Mouse (Mus musculus) E14TG2a.4 (cell line): ENCODE results near the gene Hmgcr.

ENCODE experiments used
- CTCF ChIP-seq: conservative IDR thresholded peaks from 2 replicates; pipeline ENCODE4 v1.5.1; 2014; ENCODE audit warnings: low read length
- POU5F1 ChIP-seq: IDR thresholded peaks from 2 replicates; pipeline ENCODE4 v1.6.1; 2014; ENCODE audit warnings: low read length, borderline replicate concordance

DNA sequence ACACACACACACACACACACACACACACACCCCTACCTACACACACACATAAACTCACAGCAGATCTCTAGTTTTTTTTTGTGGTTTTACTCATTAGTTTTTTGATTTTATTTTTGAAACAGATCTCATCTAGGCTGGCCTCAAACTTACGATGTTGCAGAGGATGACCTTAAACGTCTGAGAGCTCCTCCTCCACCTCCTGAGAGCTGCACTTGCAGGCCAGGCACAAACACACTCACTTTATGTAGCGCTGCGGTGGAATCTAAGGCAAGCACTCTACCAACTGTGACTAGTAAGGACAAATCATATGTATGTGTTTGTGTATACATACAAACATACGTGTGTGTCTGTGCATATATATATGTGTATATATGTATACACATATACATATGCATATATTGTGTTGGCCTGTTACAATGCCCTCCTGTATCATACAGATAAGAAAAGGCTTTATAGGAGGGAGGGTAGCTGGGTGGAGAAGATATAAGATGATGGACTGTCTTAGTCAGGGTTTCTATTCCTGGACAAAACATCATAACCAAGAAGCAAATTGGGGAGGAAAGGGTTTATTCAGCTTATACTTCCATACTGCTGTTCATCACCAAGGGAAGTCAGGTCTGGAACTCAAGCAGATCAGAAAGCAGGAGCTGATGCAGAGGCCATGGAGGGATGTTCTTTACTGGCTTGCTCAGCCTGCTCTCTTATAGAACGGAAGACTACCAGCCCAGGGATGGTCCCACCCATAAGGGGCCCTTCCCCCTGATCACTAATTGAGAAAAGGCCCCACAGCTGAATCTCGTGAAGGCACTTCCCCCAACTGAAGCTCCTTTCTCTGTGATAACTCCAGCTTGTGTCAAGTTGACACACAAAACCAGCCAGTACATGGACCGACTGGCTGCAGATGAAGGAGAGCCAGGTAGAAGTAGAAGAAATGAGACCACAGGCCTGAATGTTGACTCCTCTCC is 38.8 kb upstream of the Hmgcr start:
- TF ChIP-seq CTCF (no peak), POU5F1 (no peak)
